Mouse (Mus musculus) urinary bladder, postnatal 36 days (tissue): ENCODE results near the gene Gart.
"Not testable (repeated sequence)": the region's sequence is repeated elsewhere in the genome, so short reads cannot be mapped to it uniquely, and the experiment has no call there.

Experiments used
- DNase-seq, 2 experiments: peaks; one replicate each; pipeline ENCODE4 v3.0.0; 2022; ENCODE audit warnings: low spot score in 2 of 2, mixed read lengths in 1 of 2

Gart gene

DNA sequence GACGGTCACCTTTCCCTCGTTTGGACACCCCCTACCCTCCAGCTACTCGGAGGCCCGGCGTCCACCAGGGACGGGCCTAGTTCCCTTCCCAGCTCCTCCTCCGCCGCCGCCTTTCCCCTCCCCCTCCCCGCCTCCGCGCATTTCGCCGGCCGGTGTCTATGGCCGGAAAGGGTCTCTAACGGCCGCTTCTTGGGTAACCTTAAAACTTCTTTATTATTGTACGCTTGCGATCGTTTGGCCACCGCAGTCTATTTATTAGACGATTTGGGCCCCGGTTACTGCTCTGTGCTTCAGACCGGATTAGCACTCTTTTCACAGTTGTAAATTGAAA is 1.4 kb upstream of the Gart start:
- peak; percentile 77 to 83 for DNase-seq

DNA sequence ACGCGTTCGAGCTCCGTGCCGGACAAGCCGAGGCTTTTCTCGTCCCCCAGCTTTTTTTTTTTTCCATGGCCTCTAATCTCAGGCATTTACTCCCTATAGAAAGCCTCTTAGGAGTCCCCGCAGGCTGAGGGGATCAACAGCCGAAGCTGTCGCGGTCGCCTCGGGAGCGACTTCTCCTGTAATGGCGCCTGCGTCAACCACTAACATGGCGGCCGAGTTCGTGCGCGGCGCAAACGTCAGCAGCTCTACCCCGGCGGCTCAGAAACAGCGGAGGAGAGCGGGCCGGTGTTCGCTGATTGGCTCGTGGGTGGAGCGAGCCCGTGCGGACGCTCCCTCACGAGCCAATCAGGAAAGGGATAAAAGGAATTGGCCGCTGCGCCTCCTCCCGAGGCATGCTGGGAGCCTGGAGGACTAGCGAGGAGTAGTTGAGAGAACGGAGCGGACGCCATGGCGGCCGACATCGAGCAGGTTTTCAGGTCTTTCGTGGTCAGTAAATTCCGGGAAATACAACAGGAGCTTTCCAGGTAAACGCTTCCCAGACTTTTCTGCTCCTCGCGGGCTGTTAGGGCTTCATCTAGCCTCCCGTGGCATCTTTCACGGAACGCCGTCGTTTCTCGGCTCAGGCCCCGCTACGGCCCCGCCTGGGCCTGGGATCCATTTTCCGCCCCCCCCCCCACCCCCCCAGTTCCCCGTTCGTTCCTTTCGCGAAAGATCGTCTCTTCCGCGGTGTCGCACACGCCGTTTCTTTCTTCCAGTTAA is 888 bp upstream of the Gart start, which contains the start of gene Son:
Gene Son (plus strand): TSS at position 46 of the 759 bp plus-strand sequence.
- DNase-seq = peak; percentile 85 to 97

DNA sequence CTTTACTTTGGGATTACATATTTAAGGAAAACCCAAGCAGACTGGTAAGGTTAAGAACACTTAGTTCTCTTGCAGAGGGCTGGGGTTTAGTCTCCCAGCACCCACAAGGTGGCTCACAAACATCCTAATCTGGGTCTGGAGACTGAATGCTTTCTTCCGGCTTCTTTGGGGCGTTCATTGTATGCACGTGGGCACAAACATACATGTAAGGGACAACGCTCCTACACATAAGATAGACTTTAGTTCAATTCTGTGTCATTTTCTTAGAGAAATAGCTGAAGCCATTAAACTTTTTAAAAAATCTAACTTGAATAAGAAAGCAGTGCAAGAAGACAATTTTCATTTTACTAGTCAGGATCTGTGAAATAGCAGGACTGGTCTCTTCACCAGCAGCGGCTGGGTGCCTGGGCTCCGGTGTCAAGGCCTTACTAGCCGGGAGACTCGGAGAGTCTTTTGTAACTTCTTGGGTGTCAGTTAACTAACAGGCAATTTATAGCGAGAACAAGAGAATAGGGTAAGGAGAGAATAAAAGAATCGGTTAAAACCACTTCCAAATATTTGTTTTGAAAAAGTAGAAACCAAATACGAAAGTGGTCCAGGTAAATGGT is 653 bp downstream of the Gart start:
- no peak for DNase-seq

- not testable (repeated sequence) for DNase-seq
Measured at GRCm38 (mm10) chr16:91645420-91645819, 1.3 kb downstream of the Gart start.

GRCm38 (mm10) chr16:91644901-91645300 is 1.9 kb downstream of the Gart start:
- DNase-seq = no peak

GRCm38 (mm10) chr16:91640171-91640570 is 6.6 kb downstream of the Gart start:
- no peak for DNase-seq

DNA sequence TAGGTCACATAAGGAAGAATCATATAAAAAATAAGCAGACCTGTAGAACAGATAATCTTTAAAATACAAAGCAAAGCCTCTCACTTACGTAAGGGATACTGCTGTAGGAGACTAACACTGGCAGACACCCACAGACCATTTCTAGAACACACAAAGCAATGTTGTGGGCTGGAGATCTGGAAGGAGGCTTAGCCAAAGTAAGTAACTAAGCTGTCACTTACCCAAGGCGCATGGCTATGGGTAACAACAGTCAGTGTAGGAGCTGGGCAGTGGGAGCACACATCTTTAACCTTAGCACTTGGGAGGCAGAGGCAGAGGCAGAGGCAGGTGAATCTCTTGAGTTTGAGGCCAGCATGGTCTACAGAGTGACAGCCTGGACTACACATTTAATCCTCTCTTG is 7.1 kb downstream of the Gart start:
- no peak for DNase-seq

DNA sequence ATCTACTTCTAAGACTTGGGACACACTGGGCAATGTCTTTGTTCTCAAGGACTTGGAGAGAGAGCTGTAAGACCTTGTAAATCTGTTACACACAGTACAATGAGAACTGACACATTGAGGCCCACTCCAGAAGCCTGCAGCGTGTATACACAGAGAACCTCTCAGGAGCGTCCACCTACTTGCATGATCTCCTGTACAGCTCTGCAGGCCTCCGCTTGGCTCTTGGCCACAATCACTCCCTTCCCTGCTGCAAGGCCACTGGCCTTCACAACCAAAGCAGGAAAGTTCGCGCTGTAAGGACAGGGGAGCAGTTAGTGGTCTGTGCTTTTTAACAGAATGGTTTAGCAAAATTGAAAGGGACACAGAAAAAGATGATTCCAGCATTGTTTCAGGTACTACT is 7.6 kb downstream of the Gart start:
- DNase-seq = no peak

DNA sequence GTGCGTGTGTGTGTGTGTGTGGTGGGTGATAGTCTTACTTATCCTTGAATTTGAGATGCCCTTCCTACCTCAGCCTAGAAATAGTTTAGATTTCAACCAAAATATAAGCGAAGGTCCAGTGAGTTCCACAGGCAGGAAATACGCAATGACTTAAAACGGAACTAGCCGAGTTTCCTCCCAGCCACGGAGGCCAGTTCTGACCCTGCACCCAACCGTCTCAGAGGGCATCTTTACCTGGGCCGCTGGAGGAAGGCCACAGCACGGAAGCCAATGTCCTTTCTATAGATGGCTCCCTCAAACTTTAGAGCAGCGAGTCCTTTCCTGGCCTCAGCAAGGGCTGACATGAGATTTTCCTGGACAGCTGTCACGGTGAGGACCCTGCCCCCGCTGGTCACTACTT is 13.1 kb downstream of the Gart start:
- no peak for DNase-seq

DNA sequence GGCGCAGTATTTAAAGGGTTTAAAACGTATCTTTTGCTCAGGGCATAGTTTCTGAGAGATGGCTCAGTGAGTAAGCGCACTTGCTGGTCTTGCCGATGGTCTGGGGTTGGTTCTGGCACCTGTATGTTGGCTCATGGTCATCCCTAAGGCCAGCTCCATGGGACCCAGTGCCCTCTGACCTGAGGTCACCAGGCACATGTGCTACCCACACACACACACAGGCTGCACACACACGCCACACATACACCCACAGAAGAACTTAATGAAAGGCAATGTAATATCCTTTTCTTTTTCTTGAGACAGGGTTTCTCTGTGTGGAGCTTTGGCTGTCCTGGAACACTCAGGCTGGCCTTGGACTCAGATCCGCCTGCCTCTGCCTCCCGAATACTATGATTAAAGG is 13.8 kb downstream of the Gart start:
- DNase-seq = no peak

DNA sequence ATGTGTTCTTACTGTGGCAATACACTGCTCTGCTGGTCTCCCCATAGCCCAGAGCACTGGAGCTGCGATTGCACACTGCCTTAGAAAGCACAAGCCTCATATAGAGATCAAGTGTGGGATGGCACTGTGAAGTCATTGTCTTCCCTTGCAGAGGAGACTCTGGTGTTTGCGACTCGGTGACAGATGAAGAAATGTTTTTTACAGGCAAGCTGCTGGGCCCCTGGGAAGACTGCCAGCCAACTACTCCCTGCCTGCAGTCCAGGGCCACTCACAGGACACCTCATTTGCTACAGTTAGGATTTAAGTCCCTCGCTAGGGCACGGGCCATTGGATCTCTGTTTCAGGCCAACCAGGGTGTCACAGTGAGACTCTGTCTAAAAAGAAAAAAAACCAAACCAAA is 14.3 kb downstream of the Gart start:
- no peak for DNase-seq

GRCm38 (mm10) chr16:91630584-91630983 is 16.2 kb downstream of the Gart start:
- DNase-seq = no peak

GRCm38 (mm10) chr16:91629749-91630148 is 17.0 kb downstream of the Gart start:
- no peak for DNase-seq

- DNase-seq = no peak
Measured at GRCm38 (mm10) chr16:91628673-91629072, 18.1 kb downstream of the Gart start.

- DNase-seq = no peak
Measured at GRCm38 (mm10) chr16:91627831-91628230, 18.9 kb downstream of the Gart start.

GRCm38 (mm10) chr16:91623074-91623473 is 23.7 kb downstream of the Gart start:
- no peak for DNase-seq

DNA sequence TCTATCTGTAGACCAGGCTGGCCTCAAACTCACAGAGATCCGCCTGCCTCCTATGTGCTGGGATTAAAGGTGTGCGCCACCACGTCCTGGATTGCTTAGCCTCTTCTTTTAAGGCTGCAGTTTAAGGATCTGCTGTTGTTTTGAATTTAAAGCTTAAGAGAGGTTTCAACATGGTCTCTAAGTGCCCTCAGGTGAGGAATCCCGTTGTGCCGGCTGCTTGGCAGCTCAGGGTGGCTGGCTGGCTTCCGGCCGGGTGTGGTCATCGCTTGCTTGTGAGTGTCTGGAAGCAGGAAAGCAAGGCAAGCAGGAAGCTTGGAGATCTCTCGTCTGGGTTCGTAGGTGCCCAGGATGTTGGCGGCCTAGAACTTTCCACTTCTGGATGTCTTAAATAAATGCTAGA is 25.8 kb downstream of the Gart start:
- DNase-seq = no peak

GRCm38 (mm10) chr16:91620185-91620584 is 26.6 kb downstream of the Gart start:
- no peak for DNase-seq

GRCm38 (mm10) chr16:91618511-91619501 is 27.9 kb downstream of the Gart start, which contains the start of gene Dnajc28:
Gene Dnajc28, minus strand, starts transcription at chr16:91619026.
- DNase-seq = peak; percentile 75 to 78

- no peak for DNase-seq
Measured at GRCm38 (mm10) chr16:91614552-91614951, 32.2 kb downstream of the Gart start.

DNA sequence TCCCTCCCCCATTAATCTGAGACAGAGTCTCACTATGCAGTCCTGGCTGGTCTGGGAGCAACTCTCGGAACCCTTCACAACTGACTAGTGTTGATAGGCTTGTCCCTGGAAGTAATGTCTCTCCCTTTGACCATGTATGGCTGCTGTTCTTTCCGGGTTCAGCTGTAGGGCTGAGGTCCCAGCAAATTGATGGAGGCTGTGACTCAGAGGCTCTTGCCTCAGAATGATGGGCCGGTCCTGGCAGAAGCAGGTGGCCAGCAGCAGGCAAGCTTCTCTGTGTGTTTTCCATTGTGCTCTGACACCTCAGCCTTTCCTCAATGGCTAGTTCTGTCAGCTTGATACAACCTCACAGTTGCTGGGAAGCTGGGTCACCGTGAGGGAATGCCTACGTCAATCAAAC is 34.2 kb downstream of the Gart start:
- DNase-seq = no peak

DNA sequence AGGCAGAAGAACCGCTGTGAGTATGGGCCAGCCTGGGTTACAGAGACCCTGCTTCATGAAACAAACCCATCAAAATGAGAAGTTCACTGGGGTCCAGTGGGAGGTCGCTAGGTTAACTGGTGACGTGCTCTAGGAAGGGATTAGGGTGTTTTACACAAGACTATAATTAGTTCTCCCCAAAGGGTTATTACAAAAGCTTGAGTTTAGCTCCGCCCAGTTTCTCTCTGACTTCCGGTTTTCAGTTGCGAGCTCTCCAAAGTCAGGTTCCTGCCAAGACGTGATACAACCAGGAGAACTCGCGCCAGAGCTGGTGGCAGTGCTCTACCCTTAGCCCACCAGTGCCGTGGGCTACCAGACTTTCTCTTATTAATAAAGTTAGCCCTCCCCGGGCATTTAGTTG is 35.5 kb downstream of the Gart start:
- DNase-seq = no peak
